ENCODE assay signal across 11 mouse cellular contexts in the genomic region with DNA sequence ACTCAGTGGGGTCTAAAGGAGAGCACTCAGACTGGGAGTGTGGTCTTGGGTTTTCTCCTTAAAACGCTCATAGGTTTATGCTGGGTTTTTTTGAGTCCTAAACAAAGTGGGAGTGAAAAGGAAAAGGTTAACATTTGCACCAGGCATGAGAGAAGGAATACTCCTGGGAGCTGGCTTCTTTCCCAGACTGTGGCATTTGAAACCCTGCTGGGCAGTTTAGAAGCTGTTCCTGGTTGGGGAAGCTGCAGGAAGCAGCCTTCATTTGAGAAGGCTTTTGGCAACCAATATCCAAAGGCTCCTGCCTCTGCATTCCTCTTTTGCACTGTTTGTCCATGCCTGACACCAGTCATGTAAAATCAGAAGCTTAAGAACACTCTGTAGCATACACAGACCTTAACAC.
DNase-seq lines count a peak whose midpoint lies in the region; ATAC-seq and TF ChIP-seq lines count a peak whose summit lies in the region.
"Had no signal": no experiment of that assay in that cellular context is flagged by ENCODE, and none has a peak within 500 bp of the region (broad histone marks: within the 10 kb centered on the region; RNA-seq: fewer than 3 reads in every experiment).

No protein-coding gene starts in this region.

- no peak overlapping the region for H3K4me3 ChIP-seq in heart, postnatal 0 days (ENCODE audit: low read depth, low read length)
- H3K4me3 ChIP-seq in heart, embryonic 11.5 days (ENCODE audit: low read depth, low read length), result no peak overlapping the region
- H3K4me3 ChIP-seq: forebrain, embryonic 13.5 days; liver, embryonic 15.5 days had no signal

- H3K36me3 ChIP-seq in heart, postnatal 0 days (replicated peaks; ENCODE audit: control insufficient read depth, insufficient read depth, low read length), result no peaks in the 10 kb centered on the region
- no peaks in the 10 kb centered on the region for H3K36me3 ChIP-seq in heart, embryonic 11.5 days (ENCODE audit: control insufficient read depth, insufficient read depth, low read length)
- H3K36me3 ChIP-seq: liver, embryonic 15.5 days had no signal

- no peak for TF ChIP-seq EP300 in heart, postnatal 0 days (IDR thresholded peaks at IDR 0.05; ENCODE audit: low read depth)

- no peak for TF ChIP-seq CTCF in heart, postnatal 0 days (IDR thresholded peaks at IDR 0.05; ENCODE audit: low read depth)

- 38% methylated on average over 1 of the region's 1 CpGs for WGBS in heart, postnatal 0 days
- 27% methylated on average over 1 of the region's 1 CpGs for WGBS in heart, embryonic 11.5 days (ENCODE audit: insufficient replicate concordance)

- no peaks in the 10 kb centered on the region for H3K4me1 ChIP-seq in heart, postnatal 0 days (ENCODE audit: control insufficient read depth, insufficient read depth)
- no peaks in the 10 kb centered on the region for H3K4me1 ChIP-seq in heart, embryonic 11.5 days (ENCODE audit: control insufficient read depth, insufficient read depth, low read length)
- H3K4me1 ChIP-seq: forebrain, embryonic 13.5 days; liver, embryonic 15.5 days had no signal

- no peak overlapping the region for H3K4me2 ChIP-seq in heart, postnatal 0 days (ENCODE audit: low read depth, low read length)
- no peak overlapping the region for H3K4me2 ChIP-seq in heart, embryonic 11.5 days
- H3K4me2 ChIP-seq: forebrain, embryonic 13.5 days; liver, embryonic 15.5 days had no signal

- 0 out of 2 replicates have a peak, but pooled peaks cover 2% of the 10 kb centered on the region for H3K9me3 ChIP-seq in heart, postnatal 0 days (replicated peaks; ENCODE audit: control insufficient read depth, low read length)
- no peaks in the 10 kb centered on the region for H3K9me3 ChIP-seq in heart, embryonic 11.5 days (replicated peaks; ENCODE audit: control insufficient read depth, low read length)
- H3K9me3 ChIP-seq: forebrain, embryonic 13.5 days; liver, embryonic 15.5 days had no signal

- DNase-seq in heart, postnatal 0 days (ENCODE audit: low spot score), result peak; percentile 13
- DNase-seq in Muller cell, postnatal 12 days (ENCODE audit: inconsistent ontology term), result peak; percentile 77
- peak; percentile 10 for DNase-seq in adrenal gland, postnatal 25 days
- peak; percentile 42 to 45 for DNase-seq in left cerebral cortex, adult 18-20 months (ENCODE audit: low spot score in 2 of 2)
- DNase-seq in urinary bladder, postnatal 4 days (ENCODE audit: low spot score in 2 of 2), result no peak
- DNase-seq in urinary bladder, postnatal 10 days (ENCODE audit: low spot score), result no peak
- DNase-seq: heart, postnatal 36 days had no signal

- no peak overlapping the region for H3K27ac ChIP-seq in heart, postnatal 0 days (ENCODE audit: low read depth)
- no peak overlapping the region for H3K27ac ChIP-seq in heart, embryonic 11.5 days (ENCODE audit: low read depth, low read length)
- H3K27ac ChIP-seq: forebrain, embryonic 13.5 days; liver, embryonic 15.5 days had no signal

- no peak for ATAC-seq in heart, postnatal 0 days (ENCODE audit: insufficient read depth, low read depth)
- no peak for ATAC-seq in heart, embryonic 11.5 days (replicated peaks; ENCODE audit: insufficient number of reproducible peaks, low FRiP score, low TSS enrichment)
- no peak for ATAC-seq in megakaryocyte progenitor cell, adult 5-6 weeks (replicated peaks; ENCODE audit: poor library complexity)
- ATAC-seq: forebrain, embryonic 13.5 days had no signal

- H3K9ac ChIP-seq in heart, postnatal 0 days (replicated peaks; ENCODE audit: low read depth, low read length), result no peak overlapping the region
- H3K9ac ChIP-seq in heart, embryonic 11.5 days (ENCODE audit: low read depth, low read length), result no peak overlapping the region
- H3K9ac ChIP-seq: forebrain, embryonic 13.5 days; liver, embryonic 15.5 days had no signal

- no peaks in the 10 kb centered on the region for H3K27me3 ChIP-seq in heart, postnatal 0 days (ENCODE audit: control insufficient read depth, insufficient read depth, low read length)
- no peaks in the 10 kb centered on the region for H3K27me3 ChIP-seq in heart, embryonic 11.5 days (ENCODE audit: control insufficient read depth, insufficient read depth, low read length)
- H3K27me3 ChIP-seq: forebrain, embryonic 13.5 days; liver, embryonic 15.5 days had no signal

Comparison
In these comparisons a context has a peak if more than half of its experiments do, and no peak if none do; other contexts are left out.
1. DNase-seq: peak in heart, postnatal 0 days (single experiment), Muller cell, postnatal 12 days (single experiment), adrenal gland, postnatal 25 days (single experiment) and left cerebral cortex, adult 18-20 months (2 of 2); none in urinary bladder, postnatal 4 days (0 of 2) and urinary bladder, postnatal 10 days (single experiment).